Mouse (Mus musculus) urinary bladder, postnatal 0 days (tissue): ENCODE results near the gene Krtap24-1. TPM values are rescaled to one million over a fixed set of nuclear protein-coding genes. Genes with fewer than 3 reads are reported as not detected.

ENCODE experiments used
- polyA plus RNA-seq: library from polyadenylated mRNA; unstranded; fragments of >200 nt; fragmentation: Nextera tagmentation; extraction: Ambion mirVana; gene quantifications from 2 replicates; pipeline ENCODE4 v1.2.1, GENCODE M21; 2015

Krtap24-1 gene
- not detected in 2 replicates for polyA plus RNA-seq

DNA sequence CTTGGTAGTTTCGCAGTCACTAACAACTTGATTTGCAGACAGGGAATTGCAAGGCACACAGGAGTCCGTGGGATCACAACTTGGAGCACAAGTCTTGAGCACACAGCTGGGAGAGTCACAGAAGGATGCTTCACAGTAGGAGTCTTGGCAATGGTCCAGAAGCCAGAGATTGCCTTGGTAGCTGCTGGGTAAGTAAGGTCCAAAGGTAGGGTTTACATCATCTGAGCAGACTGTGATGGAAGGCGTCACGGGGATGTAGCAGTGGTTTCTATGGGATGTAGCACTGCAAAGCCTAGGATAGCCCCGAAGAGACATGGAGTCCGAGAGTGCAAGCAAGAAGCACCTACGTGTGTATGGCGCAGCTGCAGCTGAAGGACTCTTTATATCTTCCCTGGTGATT lies at the start of gene Krtap24-1:
Gene Krtap24-1 (minus strand): TSS at position 358 of the 400 bp plus-strand sequence.

DNA sequence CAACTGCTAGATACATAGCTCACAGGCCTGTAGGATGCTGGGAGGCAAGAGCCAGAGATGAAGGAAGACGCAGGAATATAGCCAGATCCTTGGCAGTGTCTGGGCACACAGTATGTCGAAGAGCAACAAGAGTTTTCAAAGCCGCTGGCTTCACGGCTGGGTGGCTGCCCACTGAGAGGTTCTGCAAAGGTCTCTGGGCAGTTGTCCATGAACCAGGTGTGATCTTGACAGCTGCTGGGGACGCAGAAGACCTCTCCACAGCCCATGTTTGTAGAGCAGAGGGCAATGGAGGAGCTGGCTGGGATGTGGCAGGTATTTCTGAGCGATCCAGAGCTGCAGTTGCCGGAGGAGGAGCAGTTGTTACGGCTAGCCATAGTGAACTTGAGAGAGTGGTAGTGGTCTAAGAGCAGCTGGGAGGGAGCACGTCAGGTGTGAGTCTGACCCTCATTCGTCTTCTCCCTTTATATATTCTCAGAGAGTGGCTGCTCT lies 35.3 kb upstream of the Krtap24-1 start, which contains the start of gene Krtap26-1:
Gene Krtap26-1 (minus strand): TSS at position 439 of the 489 bp plus-strand sequence.

DNA sequence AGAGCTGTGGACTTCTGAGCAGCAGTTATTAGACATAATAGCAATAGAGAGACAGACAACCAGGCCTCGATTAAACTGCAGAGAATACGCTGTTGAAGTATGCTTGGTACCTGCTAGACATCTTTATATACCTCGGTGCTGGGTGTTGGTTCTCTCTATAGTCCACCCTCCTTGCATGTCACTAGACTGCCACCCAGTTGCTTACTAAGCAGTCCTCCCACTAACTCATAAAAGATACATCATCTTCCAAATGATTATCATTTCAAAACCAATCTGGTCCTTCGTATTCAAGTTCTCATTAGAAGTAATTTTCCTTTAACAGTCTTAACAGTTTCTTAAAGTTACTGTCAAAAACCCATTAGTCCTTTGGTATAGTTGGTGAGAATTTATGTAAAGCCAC lies 15.5 kb upstream of the Krtap24-1 start, which contains the start of gene 2310079G19Rik:
Gene 2310079G19Rik (minus strand): TSS at position 101 of the 400 bp plus-strand sequence.

DNA sequence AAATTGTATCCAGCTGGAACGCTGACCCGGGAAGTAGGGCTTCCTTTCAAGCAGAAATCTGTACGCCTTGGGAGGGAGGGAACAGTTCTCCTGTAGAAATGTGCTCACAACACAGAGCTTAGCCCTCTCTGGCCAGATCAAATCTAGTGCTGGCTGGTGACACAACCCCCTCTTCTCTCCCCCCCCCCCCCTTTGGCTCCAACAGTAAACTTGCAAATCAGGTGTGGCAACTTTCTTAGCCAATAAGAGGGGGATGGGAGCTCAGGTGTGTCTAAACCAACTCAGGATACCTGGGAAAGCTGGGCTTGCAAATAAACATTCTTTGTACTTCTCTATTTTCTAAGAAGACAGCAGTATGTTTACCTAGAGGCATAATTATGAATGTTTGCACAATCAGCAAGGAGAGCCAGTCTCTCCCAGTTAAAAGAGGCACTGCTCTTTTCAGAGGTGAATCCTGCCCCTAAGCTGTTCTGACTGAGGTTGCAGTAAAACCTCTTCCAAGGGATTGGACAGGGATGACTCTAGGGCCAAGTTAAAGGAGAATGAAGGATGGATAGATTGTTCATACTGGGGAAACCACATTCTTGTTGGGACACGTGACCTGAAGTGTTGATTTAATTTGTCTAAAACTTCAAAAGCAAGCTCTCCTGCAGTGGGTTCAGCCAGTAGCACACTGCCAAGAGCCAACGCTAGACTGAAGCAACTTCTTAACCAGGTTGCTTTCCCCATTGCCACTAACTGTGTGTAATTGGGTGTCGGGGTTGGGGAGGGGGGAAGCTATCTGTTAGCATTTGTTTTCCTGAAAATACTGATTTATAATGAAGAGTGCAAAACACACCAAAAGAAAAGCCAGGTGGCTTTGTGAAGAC lies 48.8 kb downstream of the Krtap24-1 start, which contains the start of gene Cldn8:
Gene Cldn8 (minus strand): TSS at position 139 of the 869 bp plus-strand sequence.

Other genes starting within 250 kb of the Krtap24-1 start
- not detected in 2 replicates for gene Cldn17, start 105.3 kb downstream of the Krtap24-1 start, polyA plus RNA-seq
- gene Cldn8, start 49.1 kb downstream of the Krtap24-1 start, polyA plus RNA-seq: 113 and 123 TPM in 2 replicates
- not detected in 2 replicates for gene 2310079G19Rik, start 15.4 kb upstream of the Krtap24-1 start, polyA plus RNA-seq
- not detected in 2 replicates for gene Krtap26-1, start 35.5 kb upstream of the Krtap24-1 start, polyA plus RNA-seq
- gene Krtap27-1, start 59.4 kb upstream of the Krtap24-1 start, polyA plus RNA-seq: not detected in 2 replicates
- gene 2310061N02Rik, start 95.7 kb upstream of the Krtap24-1 start, polyA plus RNA-seq: not detected in 2 replicates
- gene Krtap13-1, start 116.6 kb upstream of the Krtap24-1 start, polyA plus RNA-seq: not detected in 2 replicates
- gene Krtap13, start 139.4 kb upstream of the Krtap24-1 start, polyA plus RNA-seq: not detected in 2 replicates
- not detected in 2 replicates for gene 2310034C09Rik, start 146.6 kb upstream of the Krtap24-1 start, polyA plus RNA-seq
- not detected in 2 replicates for gene 2310057N15Rik, start 161.9 kb upstream of the Krtap24-1 start, polyA plus RNA-seq
- not detected in 2 replicates for gene Gm5965, start 165.6 kb upstream of the Krtap24-1 start, polyA plus RNA-seq
- not detected in 2 replicates for gene Gm20741, start 199.9 kb upstream of the Krtap24-1 start, polyA plus RNA-seq
- not detected in 2 replicates for gene Krtap15, start 207.9 kb upstream of the Krtap24-1 start, polyA plus RNA-seq
- not detected in 2 replicates for gene Krtap14, start 213.9 kb upstream of the Krtap24-1 start, polyA plus RNA-seq